Mouse (Mus musculus): Measurements from ENCODE around the gene Cdh18.
"Not testable (repeated sequence)": the region's sequence is repeated elsewhere in the genome, so short reads cannot be mapped to it uniquely, and the experiment has no call there.

Gene Cdh18

GRCm38 (mm10) chr15:22947234-22947633 lies 398.4 kb downstream of the Cdh18 start:
- DNase-seq (ENCODE audit: low spot score), result no peak

GRCm38 (mm10) chr15:22969424-22969823 lies 420.6 kb downstream of the Cdh18 start:
- no peak for DNase-seq (ENCODE audit: low spot score)

DNA sequence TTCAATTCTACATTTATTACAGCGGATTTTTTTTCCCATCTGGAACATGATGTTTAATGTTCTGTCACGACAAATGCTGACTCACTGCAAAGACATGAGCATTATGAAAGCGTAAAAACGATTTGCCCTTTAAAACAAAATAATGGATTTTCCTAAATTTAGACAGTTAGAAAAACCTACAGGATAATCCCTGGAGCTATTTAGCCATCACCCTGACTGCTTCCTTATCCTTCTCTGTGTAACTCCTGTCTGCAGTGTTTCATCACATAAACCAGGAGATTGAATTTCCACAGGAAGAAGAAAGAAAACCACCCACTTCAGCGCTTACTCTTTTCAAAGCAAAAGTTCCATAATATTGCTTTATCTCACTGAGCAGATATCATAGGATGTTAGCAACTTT lies 431.3 kb downstream of the Cdh18 start:
- DNase-seq (ENCODE audit: low spot score), result no peak

DNA sequence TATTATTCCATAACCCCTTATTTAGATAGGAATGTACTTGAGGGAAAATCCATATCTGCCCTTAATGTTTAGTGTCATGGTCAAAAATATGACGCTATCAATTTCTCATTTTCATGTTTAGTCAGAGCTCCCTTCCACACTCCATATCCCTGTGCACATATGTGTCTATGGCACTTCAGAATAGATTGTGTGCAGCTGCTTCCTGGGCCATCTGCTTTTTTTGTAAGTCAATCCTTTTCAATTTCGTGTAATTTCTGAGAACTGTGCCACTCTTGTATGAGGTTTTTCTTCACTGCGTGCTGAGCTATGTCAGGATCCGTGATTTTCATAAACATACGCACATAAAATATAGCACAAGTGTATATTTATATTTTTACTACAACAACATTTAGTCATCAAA lies 435.8 kb downstream of the Cdh18 start:
- no peak for DNase-seq (ENCODE audit: low spot score)

DNA sequence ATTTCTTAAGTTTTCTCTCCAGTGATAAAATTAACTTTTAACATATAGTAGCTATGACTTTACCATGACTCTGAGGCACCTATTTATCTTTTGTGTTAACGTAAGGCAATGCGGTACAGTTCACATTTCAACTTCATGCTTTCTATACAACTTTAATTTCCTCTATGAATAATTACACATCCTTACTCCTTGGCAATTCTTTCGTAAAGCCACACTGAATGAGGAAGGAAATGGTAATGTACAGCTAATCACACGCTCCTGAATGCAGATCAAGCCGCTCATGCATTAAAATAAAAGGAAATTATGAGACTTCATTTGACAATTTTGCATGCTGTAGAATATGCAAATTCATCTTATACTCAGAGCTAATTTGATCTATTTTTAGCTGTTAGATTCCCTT lies 467.9 kb downstream of the Cdh18 start:
- no peak for DNase-seq (ENCODE audit: low spot score)

DNA sequence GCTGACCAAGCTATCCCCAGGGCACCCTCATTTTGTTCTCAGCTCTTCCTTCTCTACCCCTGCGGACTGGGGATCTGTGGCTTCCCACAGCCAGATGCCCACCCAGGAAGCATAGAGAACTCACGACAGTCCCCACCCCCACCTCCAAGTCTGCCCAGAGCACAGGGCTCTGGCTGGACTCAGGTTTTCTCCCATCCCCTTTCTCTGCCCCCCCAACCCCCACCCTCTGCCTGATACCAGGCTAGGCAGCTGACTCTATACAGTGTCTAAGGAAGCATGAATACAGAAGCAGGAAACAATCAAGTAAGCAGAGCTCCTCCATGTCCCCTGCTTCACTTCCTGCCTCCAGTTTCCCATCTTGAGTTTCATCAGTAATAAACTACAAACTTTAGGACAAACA lies 472.3 kb downstream of the Cdh18 start:
- DNase-seq (ENCODE audit: low spot score), result no peak

DNA sequence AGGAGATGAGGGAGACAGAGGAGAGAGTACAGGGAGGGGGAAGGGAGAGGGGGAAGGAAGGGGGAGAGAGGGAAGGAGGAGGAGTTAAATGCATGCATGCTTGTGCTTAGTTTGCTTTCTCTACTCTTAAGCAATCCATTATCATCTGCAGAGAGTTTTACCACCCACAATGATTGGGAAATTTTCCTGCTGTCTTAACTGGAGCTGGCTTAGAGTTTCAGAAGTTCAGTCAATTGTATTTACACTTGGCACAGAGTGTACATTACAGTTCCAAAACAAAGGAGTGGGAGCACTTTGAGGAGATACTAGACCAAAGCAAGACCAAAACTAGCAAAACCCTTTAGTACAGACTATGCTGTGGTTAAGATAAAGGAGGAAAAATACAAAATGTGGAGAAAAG lies 473.8 kb downstream of the Cdh18 start:
- DNase-seq (ENCODE audit: low spot score), result no peak

- no peak for DNase-seq (ENCODE audit: low spot score)
These were observed 486.9 kb downstream of the Cdh18 start for GRCm38 (mm10) chr15:23035551-23036207.

- DNase-seq (ENCODE audit: low spot score), result peak; percentile 55
These were observed 487.6 kb downstream of the Cdh18 start for GRCm38 (mm10) chr15:23036208-23037065.

DNA sequence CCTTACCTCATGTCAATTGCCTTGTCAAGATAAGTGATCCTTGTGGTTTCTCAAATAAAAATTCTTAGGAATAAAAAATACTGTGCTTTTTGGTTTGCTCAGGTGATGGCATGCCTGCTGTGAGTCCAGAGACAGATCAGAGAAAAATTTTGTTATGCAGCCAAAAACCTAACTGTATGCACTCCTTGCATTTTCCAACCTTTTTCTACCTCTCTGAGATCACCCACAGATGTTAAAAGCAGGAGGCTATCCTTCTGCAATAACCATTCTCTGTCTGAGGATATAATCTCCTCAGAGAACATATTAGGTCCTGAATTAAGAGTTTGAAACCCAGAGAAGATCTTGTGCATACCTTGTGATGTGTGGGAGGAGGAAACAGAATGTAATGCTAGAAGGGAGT lies 488.7 kb downstream of the Cdh18 start:
- DNase-seq (ENCODE audit: low spot score), result no peak

DNA sequence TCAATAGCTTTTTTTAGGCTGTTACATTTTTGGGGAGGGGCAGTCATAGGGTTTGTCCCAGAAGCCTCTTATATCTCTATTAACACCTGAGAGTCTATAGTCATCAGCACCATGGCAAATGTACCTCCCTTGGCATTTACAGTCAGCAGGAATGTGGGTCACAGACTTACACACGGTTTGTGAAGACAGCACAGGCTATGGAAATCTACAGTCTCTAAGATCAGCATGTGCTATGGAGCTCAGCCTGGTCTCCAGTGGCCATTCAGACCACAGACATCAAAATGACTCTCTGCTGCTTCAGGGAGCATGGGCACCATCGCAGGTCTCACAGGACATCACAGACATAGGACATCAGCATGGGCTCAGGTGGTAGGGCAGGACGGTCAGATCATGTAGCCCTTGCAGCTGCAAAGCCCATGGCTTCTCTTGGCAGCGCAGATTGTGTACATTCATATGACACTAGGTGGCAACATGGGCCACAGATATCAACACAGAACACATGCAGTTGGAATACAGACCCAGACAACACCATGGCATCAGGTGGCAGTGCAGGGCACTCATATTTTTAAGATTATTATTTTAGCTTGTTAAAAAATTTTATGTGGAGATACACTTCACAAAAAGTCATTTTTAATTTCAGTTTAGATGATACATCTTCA lies 497.4 kb downstream of the Cdh18 start:
- DNase-seq (ENCODE audit: low spot score), result no peak

DNA sequence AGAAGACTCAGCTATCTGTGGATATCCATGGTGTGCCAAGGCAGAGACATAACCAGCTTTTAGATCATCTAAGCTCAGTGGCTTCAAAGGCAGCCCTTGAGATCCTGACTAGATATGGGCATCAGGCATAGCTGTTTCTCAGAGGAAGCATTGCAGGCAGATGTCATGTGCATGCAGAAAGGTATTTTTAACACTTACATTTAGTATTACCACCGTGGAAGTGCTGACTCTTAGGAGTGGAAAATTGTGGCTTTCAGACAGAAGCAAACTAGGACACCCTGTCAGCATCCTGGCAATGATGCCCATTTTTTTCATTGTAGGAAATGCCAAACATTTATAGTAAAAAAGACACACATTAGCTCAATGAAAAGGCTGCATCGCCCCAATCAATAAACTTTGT lies 503.2 kb downstream of the Cdh18 start:
- no peak for DNase-seq (ENCODE audit: low spot score)

DNA sequence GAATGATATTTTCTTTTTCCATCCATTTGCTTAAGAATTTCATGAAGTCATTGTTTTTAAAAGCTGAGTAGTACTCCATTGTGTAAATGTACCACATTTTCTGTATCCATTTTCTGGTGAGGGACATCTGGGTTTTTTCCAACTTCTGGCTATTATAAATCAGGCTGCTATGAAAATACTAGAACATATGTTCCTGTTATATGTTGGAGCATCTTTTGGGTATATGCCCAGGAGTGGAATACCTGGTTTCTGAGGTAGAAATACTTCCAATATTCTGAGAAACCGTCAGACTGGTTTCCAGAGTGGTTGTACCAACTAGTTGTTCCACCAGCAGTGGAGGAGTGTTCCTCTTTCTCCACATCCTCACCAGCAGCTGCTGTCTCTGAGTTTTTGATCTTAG lies 536.5 kb downstream of the Cdh18 start:
- not testable (repeated sequence) for DNase-seq (ENCODE audit: low spot score)

DNA sequence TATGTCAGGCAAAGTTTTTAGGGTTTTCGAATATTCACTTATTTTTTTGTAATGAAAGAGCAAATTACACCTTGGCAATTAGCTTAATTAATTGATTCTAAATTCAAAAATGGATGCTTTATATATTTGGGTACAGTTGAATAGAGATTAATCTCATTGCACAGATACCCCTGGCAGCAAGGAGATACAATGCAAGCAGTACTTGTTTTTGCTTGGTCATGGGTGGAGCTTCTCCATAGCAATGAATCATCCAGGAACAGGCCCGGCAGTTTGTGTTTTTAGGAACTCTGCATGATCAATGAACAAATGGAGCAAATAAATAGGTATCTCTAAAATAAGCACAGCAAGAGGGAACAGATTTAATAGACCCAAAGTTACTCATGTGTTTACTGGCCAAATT lies 538.7 kb downstream of the Cdh18 start:
- DNase-seq (ENCODE audit: low spot score), result no peak

GRCm38 (mm10) chr15:23096601-23097000 lies 547.8 kb downstream of the Cdh18 start:
- DNase-seq (ENCODE audit: low spot score), result no peak

- DNase-seq (ENCODE audit: low spot score), result no peak
These were observed 556.0 kb downstream of the Cdh18 start for GRCm38 (mm10) chr15:23104668-23105380.

GRCm38 (mm10) chr15:23134950-23135715 lies 586.3 kb downstream of the Cdh18 start:
- no peak for DNase-seq (ENCODE audit: low spot score)

DNA sequence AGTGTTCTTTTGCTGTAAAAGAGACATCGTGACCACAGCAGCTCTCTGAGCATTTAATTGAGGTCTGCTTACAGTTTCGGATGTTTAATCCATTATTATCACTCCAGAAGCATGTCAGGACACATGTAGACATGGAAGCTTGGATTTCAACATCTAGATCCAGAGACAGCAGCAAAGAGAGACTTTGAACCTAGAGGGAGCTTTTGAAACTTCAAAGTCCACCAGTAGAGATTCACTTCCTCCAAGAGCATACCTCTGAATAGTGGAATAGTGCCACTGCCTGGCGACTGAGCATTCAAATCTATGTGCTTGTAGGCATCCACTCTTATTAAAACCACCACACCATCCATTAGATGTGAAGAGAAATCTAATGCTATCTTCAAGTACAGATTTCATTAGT lies 588.1 kb downstream of the Cdh18 start:
- no peak for DNase-seq (ENCODE audit: low spot score)

- not testable (repeated sequence) for DNase-seq (ENCODE audit: low spot score)
These were observed 594.1 kb downstream of the Cdh18 start for GRCm38 (mm10) chr15:23142907-23143306.

GRCm38 (mm10) chr15:23155883-23156282 lies 607.1 kb downstream of the Cdh18 start:
- no peak for DNase-seq (ENCODE audit: low spot score)

GRCm38 (mm10) chr15:23164869-23165268 lies 616.0 kb downstream of the Cdh18 start:
- DNase-seq (ENCODE audit: low spot score), result no peak

GRCm38 (mm10) chr15:23174623-23175022 lies 625.8 kb downstream of the Cdh18 start:
- no peak for DNase-seq (ENCODE audit: low spot score)
